Mouse (Mus musculus): Measurements from ENCODE around the gene Glycam1.

Glycam1 gene

GRCm38 (mm10) chr15:103519386-103520378 is 45.2 kb downstream of the Glycam1 start:
- DNase-seq (ENCODE audit: low spot score) = no peak

GRCm38 (mm10) chr15:103518600-103519385 is 46.1 kb downstream of the Glycam1 start:
- no peak for DNase-seq (ENCODE audit: low spot score)

GRCm38 (mm10) chr15:103514914-103515313 is 50.0 kb downstream of the Glycam1 start:
- DNase-seq (ENCODE audit: low spot score) = no peak

- peak; percentile 18 for DNase-seq (ENCODE audit: low spot score)
Measured at GRCm38 (mm10) chr15:103514119-103514518, 50.8 kb downstream of the Glycam1 start.

- no peak for DNase-seq (ENCODE audit: low spot score)
Measured at GRCm38 (mm10) chr15:103513621-103514031, 51.3 kb downstream of the Glycam1 start.

Measured in c-Kit-positive CD71-positive TER-119-positive erythroid progenitor cells, embryonic 14.5 days (primary cell).